Mouse (Mus musculus) mesoderm, embryonic 11.5 days (tissue): ENCODE data around the gene Efnb2.

Experiments used
- DNase-seq: peaks from one replicate; pipeline ENCODE4 v3.0.0-alpha.2; 2012; ENCODE audit warnings: low read depth, low spot score

Gene Efnb2

GRCm38 (mm10) chr8:8569280-8569679 is 91.8 kb downstream of the Efnb2 start:
- DNase-seq, result no peak

- no peak for DNase-seq
Measured at GRCm38 (mm10) chr8:8568215-8568773, 92.7 kb downstream of the Efnb2 start.
